Mouse (Mus musculus): Measurements from ENCODE around the gene Szrd1. TPM values are rescaled to one million over a fixed set of nuclear protein-coding genes. Genes with fewer than 3 reads are reported as not detected.
"Not testable (repeated sequence)": the region's sequence is repeated elsewhere in the genome, so short reads cannot be mapped to it uniquely, and the experiment has no call there.

The Szrd1 gene
- polyA plus RNA-seq, 1 experiment from 2014 or later, result 40.5 TPM

- no peak for ATAC-seq (ENCODE audit: insufficient number of reproducible peaks, insufficient read depth, low FRiP score, low TSS enrichment, low read depth)
- no peak overlapping the region for H3K4me3 ChIP-seq
- no peak overlapping the region for H3K9ac ChIP-seq
- peak overlapping the region; percentile 78; the same call in 1 of the 2 replicates for H3K4me2 ChIP-seq
- H3K27me3 ChIP-seq, result no peaks in the 10 kb centered on the region
- H3K9me3 ChIP-seq, result no peaks in the 10 kb centered on the region
- WGBS, result 94% methylated on average over 6 of the region's 6 CpGs
- no peaks in the 10 kb centered on the region for H3K36me3 ChIP-seq
- 0 out of 2 replicates have a peak overlapping the region, but pooled peaks have one; percentile 94 for H3K27ac ChIP-seq
- peaks cover 29% of the 10 kb centered on the region for H3K4me1 ChIP-seq
Measured at GRCm38 (mm10) chr4:141146491-141147033, 7.0 kb upstream of the Szrd1 start.

- H3K4me2 ChIP-seq; H3K9me3 ChIP-seq; H3K27me3 ChIP-seq; H3K36me3 ChIP-seq; ATAC-seq (ENCODE audit: insufficient number of reproducible peaks, insufficient read depth, low FRiP score, low TSS enrichment, low read depth); H3K9ac ChIP-seq; H3K4me3 ChIP-seq; H3K27ac ChIP-seq: not testable (repeated sequence)
- WGBS, result 93% methylated on average over 11 of the region's 16 CpGs
- peaks cover 25% of the 10 kb centered on the region for H3K4me1 ChIP-seq
Measured at GRCm38 (mm10) chr4:141145124-141145523, 5.5 kb upstream of the Szrd1 start.

- Histone ChIP-seq H3K4me2 (peak overlapping the region; percentile 37), H3K4me1 (peaks cover 23% of the 10 kb centered on the region), H3K4me3 (no peak overlapping the region), H3K9ac (0 out of 2 replicates have a peak overlapping the region, but pooled peaks have one; percentile 44), H3K27me3 (no peaks in the 10 kb centered on the region), H3K9me3 (no peaks in the 10 kb centered on the region), H3K27ac (no peak overlapping the region), H3K36me3 (no peaks in the 10 kb centered on the region)
- WGBS, result 24% methylated on average over 9 of the region's 9 CpGs
- ATAC-seq (ENCODE audit: insufficient number of reproducible peaks, insufficient read depth, low FRiP score, low TSS enrichment, low read depth), result no peak
Measured at GRCm38 (mm10) chr4:141142285-141142811, 2.8 kb upstream of the Szrd1 start.

- Histone ChIP-seq H3K4me1 (peaks cover 28% of the 10 kb centered on the region), H3K9me3 (no peaks in the 10 kb centered on the region), H3K27me3 (no peaks in the 10 kb centered on the region), H3K4me2 (no peak overlapping the region), H3K27ac (no peak overlapping the region), H3K9ac (no peak overlapping the region), H3K36me3 (no peaks in the 10 kb centered on the region), H3K4me3 (no peak overlapping the region)
- no peak for ATAC-seq (ENCODE audit: insufficient number of reproducible peaks, insufficient read depth, low FRiP score, low TSS enrichment, low read depth)
- 88% methylated on average over 6 of the region's 6 CpGs for whole genome bisulfite sequencing
Measured at GRCm38 (mm10) chr4:141140967-141141366, 1.4 kb upstream of the Szrd1 start.

GRCm38 (mm10) chr4:141140354-141140753 is 779 bp upstream of the Szrd1 start:
- not testable (repeated sequence) for H3K9me3 ChIP-seq; H3K4me2 ChIP-seq; H3K4me3 ChIP-seq; H3K27me3 ChIP-seq; H3K9ac ChIP-seq; H3K36me3 ChIP-seq; H3K27ac ChIP-seq; ATAC-seq (ENCODE audit: insufficient number of reproducible peaks, insufficient read depth, low FRiP score, low TSS enrichment, low read depth)
- H3K4me1 ChIP-seq, result peaks cover 31% of the 10 kb centered on the region
- 82% methylated on average over 9 of the region's 9 CpGs for WGBS

- H3K4me1 ChIP-seq, result peaks cover 46% of the 10 kb centered on the region
- H3K9me3 ChIP-seq, result no peaks in the 10 kb centered on the region
- peak overlapping the region; percentile 97 for H3K27ac ChIP-seq
- ATAC-seq (ENCODE audit: insufficient number of reproducible peaks, insufficient read depth, low FRiP score, low TSS enrichment, low read depth), result no peak
- H3K36me3 ChIP-seq, result peaks cover 10% of the 10 kb centered on the region; the same call in 1 of the 2 replicates
- 1% methylated on average over 29 of the region's 29 CpGs for WGBS
- no peaks in the 10 kb centered on the region for H3K27me3 ChIP-seq
- peak overlapping the region; percentile 86 for H3K9ac ChIP-seq
- peak overlapping the region; percentile 76 for H3K4me3 ChIP-seq
- peak overlapping the region; percentile 83 for H3K4me2 ChIP-seq
Measured at GRCm38 (mm10) chr4:141138425-141139115, 1.0 kb downstream of the Szrd1 start.

- not testable (repeated sequence) for H3K36me3 ChIP-seq; H3K4me3 ChIP-seq; H3K27me3 ChIP-seq; ATAC-seq (ENCODE audit: insufficient number of reproducible peaks, insufficient read depth, low FRiP score, low TSS enrichment, low read depth); H3K9me3 ChIP-seq; H3K9ac ChIP-seq; H3K27ac ChIP-seq
- WGBS, result 70% methylated on average over 3 of the region's 3 CpGs
- Histone ChIP-seq H3K4me2 (peak overlapping the region; percentile 83), H3K4me1 (peaks cover 49% of the 10 kb centered on the region)
Measured at GRCm38 (mm10) chr4:141137740-141138139, 1.8 kb downstream of the Szrd1 start.

GRCm38 (mm10) chr4:141136126-141136525 is 3.4 kb downstream of the Szrd1 start:
- H3K4me1 ChIP-seq, result peaks cover 60% of the 10 kb centered on the region
- no peak overlapping the region for H3K4me3 ChIP-seq
- peaks cover 10% of the 10 kb centered on the region; the same call in 1 of the 2 replicates for H3K36me3 ChIP-seq
- H3K27ac ChIP-seq, result no peak overlapping the region
- no peak overlapping the region for H3K4me2 ChIP-seq
- 77% methylated on average over 7 of the region's 7 CpGs for WGBS
- no peaks in the 10 kb centered on the region for H3K9me3 ChIP-seq
- H3K27me3 ChIP-seq, result no peaks in the 10 kb centered on the region
- no peak overlapping the region for H3K9ac ChIP-seq
- no peak for ATAC-seq (ENCODE audit: insufficient number of reproducible peaks, insufficient read depth, low FRiP score, low TSS enrichment, low read depth)

- no peak for ATAC-seq (ENCODE audit: insufficient number of reproducible peaks, insufficient read depth, low FRiP score, low TSS enrichment, low read depth)
- peaks cover 69% of the 10 kb centered on the region for H3K4me1 ChIP-seq
- H3K27ac ChIP-seq, result peak overlapping the region; percentile 68
- WGBS, result 81% methylated on average over 20 of the region's 20 CpGs
- no peak overlapping the region for H3K4me2 ChIP-seq
- peaks cover 10% of the 10 kb centered on the region; the same call in 1 of the 2 replicates for H3K36me3 ChIP-seq
- no peak overlapping the region for H3K4me3 ChIP-seq
- no peaks in the 10 kb centered on the region for H3K9me3 ChIP-seq
- no peaks in the 10 kb centered on the region for H3K27me3 ChIP-seq
- no peak overlapping the region for H3K9ac ChIP-seq
Measured at GRCm38 (mm10) chr4:141134751-141135530, 4.6 kb downstream of the Szrd1 start.

GRCm38 (mm10) chr4:141134031-141134441 is 5.5 kb downstream of the Szrd1 start:
- Histone ChIP-seq H3K27ac (peak overlapping the region; percentile 60), H3K27me3 (no peaks in the 10 kb centered on the region)
- WGBS, result 44% methylated on average over 8 of the region's 8 CpGs

GRCm38 (mm10) chr4:141133227-141133626 is 6.3 kb downstream of the Szrd1 start:
- Histone ChIP-seq H3K36me3 (peaks cover 10% of the 10 kb centered on the region; the same call in 1 of the 2 replicates), H3K4me3 (no peak overlapping the region), H3K4me1 (peaks cover 75% of the 10 kb centered on the region), H3K27me3 (no peaks in the 10 kb centered on the region), H3K27ac (no peak overlapping the region), H3K9me3 (no peaks in the 10 kb centered on the region), H3K4me2 (no peak overlapping the region), H3K9ac (no peak overlapping the region)
- ATAC-seq (ENCODE audit: insufficient number of reproducible peaks, insufficient read depth, low FRiP score, low TSS enrichment, low read depth), result no peak
- WGBS, result 54% methylated on average over 8 of the region's 8 CpGs

More at GRCm38 (mm10) chr4:141134031-141134441, 5.5 kb downstream of the Szrd1 start:
- ATAC-seq (ENCODE audit: insufficient number of reproducible peaks, insufficient read depth, low FRiP score, low TSS enrichment, low read depth), result no peak
- Histone ChIP-seq H3K9me3 (no peaks in the 10 kb centered on the region), H3K9ac (no peak overlapping the region), H3K36me3 (peaks cover 10% of the 10 kb centered on the region; the same call in 1 of the 2 replicates), H3K4me1 (peaks cover 77% of the 10 kb centered on the region), H3K4me3 (no peak overlapping the region), H3K4me2 (no peak overlapping the region; the same call in 1 of the 2 replicates)

Measured in embryonic facial prominence, embryonic 13.5 days (tissue).